Mouse (Mus musculus) cerebellum, adult 9-10 months (tissue): ENCODE measurements around the gene Tmem223.
"Not testable (repeated sequence)": the region's sequence is repeated elsewhere in the genome, so short reads cannot be mapped to it uniquely, and the experiment has no call there.

Experiments
- DNase-seq: peaks from one replicate; pipeline ENCODE4 v3.0.0; 2022

Tmem223 gene

DNA sequence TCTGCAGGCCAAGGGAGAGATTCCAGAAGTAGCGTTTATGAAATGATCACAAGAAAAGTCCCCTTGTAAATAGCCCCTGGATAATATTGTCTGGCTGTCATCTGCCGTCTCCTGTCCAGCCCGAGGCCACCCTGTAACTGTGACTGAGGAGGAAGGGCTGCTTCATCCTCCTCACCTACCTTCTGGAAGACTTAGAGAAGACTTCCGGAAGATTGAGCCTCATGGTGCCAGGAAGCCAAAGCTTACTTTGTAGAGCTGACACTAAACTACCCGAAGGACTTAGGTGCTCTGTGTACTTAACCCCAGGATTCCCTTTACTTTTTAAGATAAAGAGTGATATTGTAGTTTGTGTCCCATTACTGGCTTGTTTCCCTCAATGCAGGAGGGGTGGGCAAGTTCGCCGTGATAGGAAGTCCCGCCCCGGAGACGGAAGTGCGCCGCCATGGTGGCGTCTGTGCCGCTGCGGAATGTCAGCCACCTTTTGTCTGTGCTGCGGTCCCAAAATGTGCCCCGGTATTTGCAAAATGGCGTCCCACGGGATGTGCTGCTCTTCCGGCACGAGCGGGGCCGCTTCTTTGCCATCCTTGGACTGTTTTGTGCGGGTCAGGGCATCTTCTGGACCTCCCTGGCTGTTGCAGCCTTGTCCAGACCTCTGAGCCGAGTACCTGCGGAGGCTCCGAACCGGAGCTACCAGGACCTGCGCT, at the start of gene Tmem223:
Gene Tmem223, plus strand, starts transcription at position 430 of the 704 bp plus-strand sequence.
- peak; percentile 79 for DNase-seq

- DNase-seq, result peak; percentile 47
Observed at GRCm38 (mm10) chr19:8721378-8721777, 49.4 kb upstream of the Tmem223 start.

DNA sequence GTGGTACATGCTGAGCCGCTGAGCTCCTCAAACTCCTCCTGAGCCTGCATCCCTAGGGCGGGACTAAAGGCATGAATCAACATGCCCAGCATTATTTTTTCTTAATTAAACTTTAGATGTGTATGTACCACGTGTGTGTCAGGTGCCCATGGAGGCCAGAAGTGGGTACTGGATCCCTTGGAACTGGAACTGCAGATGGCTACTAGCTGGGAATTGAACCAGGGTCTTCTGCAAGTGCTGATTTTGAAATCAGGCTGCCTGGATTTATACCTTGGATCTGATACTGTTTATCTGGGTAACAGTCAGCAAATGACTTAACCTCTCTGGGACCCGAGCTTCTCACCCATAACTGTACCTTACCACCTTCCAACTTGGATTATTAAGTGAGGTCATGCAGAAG, 48.8 kb upstream of the Tmem223 start:
- DNase-seq, result peak; percentile 62

DNA sequence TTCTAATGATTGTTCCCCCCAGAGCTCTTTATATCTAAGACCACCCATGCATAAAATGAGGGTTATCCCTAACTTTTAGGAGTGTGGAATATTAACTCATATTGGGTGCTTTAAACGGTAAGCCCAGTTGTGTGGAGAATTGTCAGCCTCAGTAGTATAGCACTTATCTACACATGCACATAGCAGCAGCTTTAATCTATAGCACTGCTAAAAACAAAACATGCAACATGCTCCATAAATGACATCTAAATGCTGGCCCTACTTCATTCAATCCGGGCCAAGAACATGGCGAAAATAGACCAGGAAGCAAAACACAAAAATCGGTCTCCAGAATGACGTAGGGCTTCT, 48.3 kb upstream of the Tmem223 start:
- no peak for DNase-seq

DNA sequence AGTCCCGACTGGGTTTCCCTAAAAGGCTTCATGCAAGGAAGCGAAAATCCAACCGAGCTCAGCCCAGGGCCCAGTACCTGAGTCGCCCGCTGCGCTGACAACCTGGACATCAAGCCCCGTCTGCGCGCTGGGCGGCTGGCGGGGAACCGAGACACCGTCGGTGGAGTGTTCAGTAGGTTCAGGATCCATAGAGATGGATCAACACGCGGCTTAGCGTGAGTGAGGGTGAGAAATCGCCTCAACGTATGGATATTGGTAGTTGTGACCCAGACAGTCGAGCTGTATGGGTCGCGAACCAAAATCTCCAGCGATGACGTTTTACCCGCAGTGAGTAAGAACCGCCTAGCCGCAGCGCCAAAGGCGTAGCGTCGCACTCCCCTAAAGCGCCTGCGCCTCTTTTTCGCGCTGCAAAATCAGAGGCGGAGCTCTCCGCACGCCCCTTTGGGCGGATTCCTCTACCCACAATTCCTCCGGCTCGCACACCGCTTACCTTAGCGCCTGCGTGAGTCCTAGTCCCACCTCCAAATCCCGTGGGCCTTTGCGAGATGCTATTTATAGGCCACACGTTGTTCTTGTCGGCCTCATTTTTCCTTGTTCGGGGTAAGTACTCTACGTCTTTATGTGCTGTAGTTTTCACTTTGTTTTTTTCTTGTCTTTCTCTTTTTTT, 47.8 kb upstream of the Tmem223 start, which contains the start of gene Slc3a2:
Gene Slc3a2, minus strand, starts transcription at position 463 of the 667 bp plus-strand sequence.
- peak; percentile 97 for DNase-seq

GRCm38 (mm10) chr19:8723574-8724346, 47.0 kb upstream of the Tmem223 start:
- peak; percentile 68 for DNase-seq

DNA sequence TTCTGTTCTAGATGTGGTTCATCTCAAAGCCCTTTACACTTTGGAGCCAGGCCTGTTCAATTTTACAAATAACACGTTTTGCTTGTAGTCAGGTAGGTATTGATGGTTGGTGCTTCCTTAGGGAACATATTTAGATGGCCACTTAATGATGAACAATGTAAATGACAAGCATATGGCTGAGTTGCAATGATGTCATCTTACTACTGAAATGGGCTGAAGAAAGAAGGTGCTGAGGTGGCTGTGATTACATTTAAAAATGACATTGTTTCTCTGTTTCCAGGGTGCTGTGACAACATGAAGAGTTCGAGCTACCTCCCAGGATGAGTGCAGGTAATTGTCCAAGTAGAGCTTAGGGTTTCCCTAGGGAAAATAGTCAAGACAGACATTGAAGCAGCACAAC, 46.4 kb upstream of the Tmem223 start:
- peak; percentile 42 for DNase-seq

DNA sequence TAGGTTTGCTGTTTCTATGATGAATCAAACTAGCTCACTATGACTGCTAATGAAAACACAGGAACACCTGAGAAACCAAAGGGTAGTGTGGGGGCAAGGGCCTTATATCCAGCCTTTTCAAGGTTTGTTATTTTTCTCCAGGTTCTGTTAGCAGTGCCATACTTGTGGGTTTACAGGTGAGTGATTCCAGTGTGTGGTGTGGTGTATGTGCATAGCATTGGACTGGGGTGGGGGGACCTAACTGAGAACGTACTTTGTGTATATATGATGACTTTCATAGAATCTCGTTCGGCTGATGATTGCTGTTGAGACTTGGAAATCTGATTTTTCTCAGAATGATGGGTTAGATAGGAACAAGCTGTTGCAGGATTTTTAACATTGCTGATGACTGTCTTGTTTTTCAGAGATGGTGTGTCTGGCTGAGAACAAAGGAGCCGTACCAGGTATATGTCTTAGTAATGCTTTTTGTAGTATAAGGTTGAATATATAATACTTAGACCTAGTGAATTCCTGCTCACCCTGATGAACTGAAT, 45.6 kb upstream of the Tmem223 start:
- DNase-seq, result no peak

DNA sequence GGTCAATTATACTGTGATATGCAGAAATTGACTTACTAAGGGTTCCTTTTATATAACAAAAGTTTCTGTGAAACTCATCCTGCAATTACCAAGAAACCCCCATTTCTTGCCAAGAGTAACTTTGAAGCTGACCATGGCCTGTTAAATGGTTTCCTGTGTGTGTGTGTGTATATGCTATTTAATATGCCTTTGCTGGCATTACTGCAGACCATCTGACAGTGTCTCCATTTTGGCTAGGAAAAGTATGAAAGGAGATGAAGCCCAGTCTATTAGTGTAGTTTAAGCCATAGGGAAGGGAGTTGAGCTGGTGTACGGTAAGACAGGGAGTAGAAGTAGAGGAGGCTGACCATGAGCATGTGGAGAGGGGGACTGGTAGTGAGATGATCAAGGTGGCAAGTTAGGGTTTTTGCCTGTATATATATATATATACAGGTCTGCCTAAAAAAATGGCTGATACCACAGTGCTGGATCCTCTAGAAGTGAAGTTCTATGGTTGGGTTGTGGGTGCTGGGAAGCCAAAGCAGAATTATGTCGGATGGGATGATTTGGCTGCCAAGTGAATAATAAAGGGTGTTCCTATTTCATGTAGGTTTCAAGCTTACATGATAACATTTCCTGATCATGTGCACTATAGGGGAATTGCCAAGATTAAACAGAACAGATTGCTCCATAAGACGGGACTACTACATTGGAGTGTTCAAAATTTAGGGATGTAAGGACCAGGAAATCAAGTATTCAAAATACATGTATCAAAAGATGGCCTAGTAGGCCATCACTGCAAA, 44.0 kb upstream of the Tmem223 start:
- no peak for DNase-seq

DNA sequence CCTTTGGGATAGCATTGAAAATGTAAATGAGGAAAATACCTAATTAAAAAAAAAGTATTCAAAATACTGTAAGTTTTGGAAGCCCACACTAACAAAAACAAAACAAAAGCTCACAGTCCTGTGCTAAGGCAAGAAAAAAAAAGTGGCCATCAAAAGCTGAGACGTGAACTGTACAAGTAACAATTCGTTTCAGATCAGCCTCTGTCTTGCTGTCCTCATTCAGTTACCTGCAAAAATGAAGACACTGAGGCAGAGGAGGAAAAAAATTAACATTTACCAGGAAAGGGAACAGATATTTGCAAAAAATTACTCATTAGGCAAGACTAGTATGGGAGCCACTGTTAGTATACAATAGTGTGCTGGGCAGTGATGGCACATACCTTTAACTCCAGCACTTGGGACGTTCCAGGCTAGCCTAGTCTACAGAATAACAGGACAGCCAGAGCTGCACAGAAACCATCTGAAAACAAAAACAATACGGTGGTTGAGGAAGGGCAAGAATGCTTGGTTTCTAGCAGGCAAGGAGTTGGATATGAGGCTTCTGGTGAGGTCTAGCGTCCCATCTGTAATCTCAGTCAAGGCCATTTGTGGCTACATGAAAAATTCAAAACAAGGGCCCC, 43.2 kb upstream of the Tmem223 start:
- DNase-seq, result no peak

- DNase-seq, result not testable (repeated sequence)
Observed at GRCm38 (mm10) chr19:8728335-8729099, 42.3 kb upstream of the Tmem223 start.

- DNase-seq, result no peak
Observed at GRCm38 (mm10) chr19:8734334-8734733, 36.5 kb upstream of the Tmem223 start.

- peak; percentile 90 for DNase-seq
Observed at GRCm38 (mm10) chr19:8735389-8736159, 35.2 kb upstream of the Tmem223 start, which contains the start of gene Wdr74. Wdr74 (plus strand) TSS chr19:8735827.

- DNase-seq, result peak; percentile 42
Observed at GRCm38 (mm10) chr19:8736160-8736467, 34.7 kb upstream of the Tmem223 start.

GRCm38 (mm10) chr19:8738911-8739310, 31.9 kb upstream of the Tmem223 start:
- DNase-seq, result no peak

DNA sequence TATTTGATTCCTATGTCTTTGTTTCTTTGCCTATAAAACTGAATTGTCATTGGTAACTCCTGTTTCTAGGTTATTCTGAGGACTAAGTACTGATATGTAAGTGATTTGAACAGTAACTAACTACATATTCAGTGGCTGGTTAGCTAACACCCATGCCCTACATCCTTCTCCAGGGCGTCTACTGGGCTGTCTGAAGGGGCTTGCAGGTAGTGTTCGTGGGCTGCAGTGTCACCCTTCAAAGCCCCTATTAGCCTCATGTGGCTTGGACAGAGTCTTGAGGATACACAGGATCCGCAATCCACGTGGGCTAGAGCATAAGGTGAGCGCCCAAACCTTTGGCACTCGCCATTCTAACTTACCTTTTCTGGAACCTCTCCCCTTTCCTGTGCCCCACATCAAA, 31.1 kb upstream of the Tmem223 start:
- DNase-seq, result peak; percentile 38

- peak; percentile 70 for DNase-seq
Observed at GRCm38 (mm10) chr19:8740603-8741002, 30.2 kb upstream of the Tmem223 start, which contains the start of gene 1700092M07Rik. 1700092M07Rik (plus strand) TSS chr19:8740718.

DNA sequence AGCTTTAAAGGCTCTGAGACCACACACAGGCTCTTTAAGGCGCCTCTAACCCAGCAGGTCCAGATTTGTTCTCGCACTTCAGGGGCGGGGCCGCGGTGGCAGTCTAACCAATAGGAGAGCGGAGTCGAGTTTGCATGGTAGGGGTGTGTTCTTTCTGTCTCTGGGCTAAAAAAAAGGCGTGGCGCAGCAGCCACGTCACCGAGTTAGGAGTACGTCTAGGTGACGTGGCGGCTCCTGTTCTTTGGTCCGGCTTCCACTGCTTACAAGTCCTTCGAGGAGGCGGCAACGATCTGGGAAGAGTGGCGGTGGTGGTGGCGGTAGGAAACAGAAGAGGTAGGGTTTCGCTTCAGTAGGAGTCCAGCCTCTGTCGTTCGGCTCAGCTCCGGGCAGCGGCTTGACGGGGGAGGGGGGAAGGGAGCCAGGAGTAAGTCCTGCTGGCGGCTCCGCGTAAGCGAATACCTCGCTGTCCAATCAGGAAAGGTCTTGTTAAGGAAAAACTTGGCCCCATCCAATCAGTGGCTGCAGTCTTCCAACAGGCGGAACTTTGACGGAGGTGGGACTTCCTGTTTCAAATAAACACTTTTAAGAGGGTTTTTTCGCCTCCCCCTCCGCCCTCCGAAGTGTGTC, 29.4 kb upstream of the Tmem223 start, which contains the start of gene Stx5a:
Gene Stx5a, plus strand, starts transcription at position 171 of the 627 bp plus-strand sequence.
- DNase-seq, result peak; percentile 97

DNA sequence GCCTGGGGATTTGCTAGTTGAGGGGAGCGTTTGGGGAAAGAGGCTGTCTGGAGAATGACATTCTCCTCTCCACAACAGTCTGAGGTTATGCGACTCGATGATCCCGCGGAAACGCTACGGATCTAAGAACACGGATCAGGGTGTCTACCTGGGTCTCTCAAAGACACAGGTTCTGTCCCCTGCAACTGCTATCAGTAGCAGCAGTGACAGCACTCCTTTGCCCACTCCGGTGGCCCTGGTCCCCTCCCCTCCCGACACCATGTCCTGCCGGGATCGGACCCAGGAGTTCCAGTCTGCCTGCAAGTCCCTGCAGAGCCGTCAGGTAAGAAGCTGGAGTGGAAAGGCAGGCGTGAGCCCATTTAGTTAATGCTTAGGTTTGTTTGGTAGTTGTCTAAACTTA, 28.6 kb upstream of the Tmem223 start:
- peak; percentile 49 for DNase-seq

- DNase-seq, result no peak
Observed at GRCm38 (mm10) chr19:8745382-8745781, 25.4 kb upstream of the Tmem223 start.
